Mouse (Mus musculus) v-Abl transformed pro-B cells (cell line): ENCODE results near the gene Gar1.

Experiments used
- in situ Hi-C, 2 experiments: fragments of 400-800 bp; cut with MboI; formaldehyde crosslinking; loops; one replicate each; pipeline ENCODE4 v1.15.1; 2025; ENCODE audit not compliant: unreplicated experiment in 2 of 2

The Gar1 gene

DNA sequence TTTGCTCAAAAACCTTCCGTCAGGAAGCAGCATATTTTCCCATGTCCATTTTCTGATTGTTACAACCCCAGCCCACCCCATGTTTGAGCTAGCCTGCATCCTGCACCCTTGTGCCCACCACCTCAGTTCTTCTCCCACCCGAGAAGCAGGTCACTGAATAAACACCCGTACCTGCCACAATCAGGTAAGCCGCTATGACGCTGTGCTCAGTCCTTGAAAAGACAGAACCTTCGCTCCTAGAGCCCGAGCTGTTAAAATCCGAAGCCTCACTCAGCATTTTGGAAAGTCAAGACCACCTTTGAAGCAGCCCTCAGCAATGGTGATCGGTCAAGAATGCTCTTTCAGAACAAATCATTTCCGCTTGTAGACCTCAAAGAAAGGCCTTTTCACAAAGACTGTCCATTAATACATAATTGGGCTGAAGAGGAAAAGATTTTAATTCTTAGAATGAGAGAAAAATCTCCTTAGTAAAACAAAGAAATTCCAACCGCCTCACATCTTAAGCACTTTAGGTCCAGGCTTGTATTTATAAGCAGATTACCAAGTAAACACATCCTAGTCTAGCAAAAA is 8.9 kb downstream of the Gar1 start, which contains the start of gene Rrh:
Gene Rrh (minus strand): TSS at position 382 of the 570 bp plus-strand sequence.
- in situ Hi-C loops, result loop anchor here (5.0 to 10.0 kb wide), 2 partner anchors 163 to 255 kb away; no protein-coding TSS in a partner anchor

GRCm38 (mm10) chr3:129821736-129822135 is 9.5 kb downstream of the Gar1 start:
- in situ Hi-C loops, result loop anchor here (5.0 to 10.0 kb wide), 2 partner anchors 163 to 256 kb away; no protein-coding TSS in a partner anchor

- in situ Hi-C loops, result loop anchor here (5.0 to 10.0 kb wide), 2 partner anchors 164 to 256 kb away; no protein-coding TSS in a partner anchor
These were observed 10.3 kb downstream of the Gar1 start for GRCm38 (mm10) chr3:129820847-129821246.

DNA sequence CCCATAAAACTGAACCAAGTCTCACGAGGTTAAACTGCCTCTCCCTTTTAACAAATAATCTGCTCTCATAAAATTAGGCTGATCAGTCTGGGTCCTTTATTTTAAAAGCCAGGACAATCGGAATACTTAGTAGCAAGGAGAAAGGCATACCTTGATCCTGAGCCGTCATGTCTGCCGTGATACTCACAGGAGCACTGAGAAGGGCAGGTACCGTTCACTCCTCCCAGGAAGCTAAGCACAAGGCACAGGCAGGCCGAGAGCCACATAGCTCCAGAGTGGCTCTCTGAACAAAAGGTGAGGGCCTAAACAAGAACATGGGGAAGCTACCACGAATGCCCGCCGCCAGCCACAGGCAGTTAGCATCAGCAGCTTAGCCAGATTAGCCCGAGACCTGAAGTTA is 27.4 kb downstream of the Gar1 start, which contains the start of gene Lrit3:
Gene Lrit3 (minus strand): TSS at position 266 of the 400 bp plus-strand sequence.
- in situ Hi-C loops, result no loop called here

DNA sequence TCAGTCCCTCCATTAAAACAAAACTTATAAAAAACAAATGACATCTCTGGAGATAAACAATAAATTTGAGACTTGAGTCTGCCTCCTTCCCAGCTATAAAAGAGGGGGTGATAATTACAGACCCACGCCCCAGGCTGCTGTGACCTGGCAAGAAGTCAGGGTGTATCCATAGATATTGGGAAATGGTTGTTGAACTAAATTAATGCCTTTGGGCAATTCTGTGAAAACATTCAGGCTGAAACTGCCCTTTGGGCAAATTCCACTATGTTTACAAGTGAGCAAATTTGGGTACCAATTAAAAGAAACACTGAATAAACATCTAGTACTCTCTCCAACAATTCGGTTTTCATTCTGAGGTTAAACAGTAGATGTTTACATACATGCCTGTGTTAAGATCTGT is 32.2 kb downstream of the Gar1 start:
- in situ Hi-C loops, result no loop called here

DNA sequence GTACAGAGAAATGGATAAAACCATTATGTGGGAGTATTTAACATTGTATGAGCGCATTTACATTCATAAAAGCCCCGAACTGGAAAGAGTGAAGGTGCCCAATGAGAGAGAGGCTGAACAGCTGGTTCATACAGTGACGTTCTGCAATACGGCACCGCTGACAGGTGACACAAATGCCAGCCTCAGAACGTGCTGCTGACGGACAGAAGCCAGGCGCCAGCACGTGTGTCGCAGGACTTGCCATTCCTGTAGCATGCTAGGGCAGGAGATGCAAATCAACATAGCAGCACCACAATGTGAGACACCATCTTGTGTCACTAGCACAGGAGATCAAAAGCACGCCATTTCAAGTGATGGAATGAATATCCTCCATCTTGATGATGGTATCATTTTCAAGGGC is 32.6 kb downstream of the Gar1 start:
- in situ Hi-C loops, result no loop called here

DNA sequence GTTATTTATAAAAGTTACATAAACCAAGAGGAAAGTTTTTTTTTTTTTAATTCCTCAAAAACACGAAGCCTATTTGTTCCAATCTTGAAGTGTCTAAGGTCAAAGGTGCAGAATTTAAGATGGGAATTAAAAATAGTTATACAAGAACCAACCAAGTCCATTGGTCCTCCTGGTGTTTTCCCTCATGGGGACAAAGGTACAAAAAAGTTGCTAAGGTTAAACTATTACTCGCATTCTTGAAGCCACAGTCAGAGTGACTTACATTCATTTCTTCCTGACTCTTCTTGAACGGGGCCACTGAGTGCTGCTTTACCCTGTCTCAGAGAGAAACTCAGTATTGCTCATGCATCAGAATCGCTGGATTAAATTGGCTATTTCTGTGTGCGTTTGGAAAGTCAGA is 33.9 kb downstream of the Gar1 start:
- in situ Hi-C loops, result no loop called here

DNA sequence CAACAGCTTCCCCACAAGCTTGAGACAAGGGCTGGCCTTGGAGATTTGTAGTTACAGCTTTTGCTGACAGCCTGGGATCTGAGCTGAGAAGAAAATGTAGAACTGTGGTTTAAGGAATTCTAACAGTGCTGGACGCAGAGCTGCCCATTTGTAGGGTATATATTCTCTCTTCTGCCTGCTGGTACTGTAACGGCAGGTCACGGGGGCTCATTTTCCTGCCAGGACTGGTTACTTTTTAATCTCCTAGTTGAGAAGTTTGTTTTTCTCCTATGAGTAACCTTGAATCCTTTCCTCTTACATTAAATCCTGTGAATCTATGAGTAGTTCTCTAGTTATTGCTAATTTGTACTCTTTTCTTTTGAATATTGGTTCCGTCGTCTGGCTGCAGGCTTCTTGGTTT is 37.4 kb downstream of the Gar1 start:
- in situ Hi-C loops, result no loop called here

GRCm38 (mm10) chr3:129782746-129783145 is 48.5 kb downstream of the Gar1 start:
- in situ Hi-C loops, result no loop called here

DNA sequence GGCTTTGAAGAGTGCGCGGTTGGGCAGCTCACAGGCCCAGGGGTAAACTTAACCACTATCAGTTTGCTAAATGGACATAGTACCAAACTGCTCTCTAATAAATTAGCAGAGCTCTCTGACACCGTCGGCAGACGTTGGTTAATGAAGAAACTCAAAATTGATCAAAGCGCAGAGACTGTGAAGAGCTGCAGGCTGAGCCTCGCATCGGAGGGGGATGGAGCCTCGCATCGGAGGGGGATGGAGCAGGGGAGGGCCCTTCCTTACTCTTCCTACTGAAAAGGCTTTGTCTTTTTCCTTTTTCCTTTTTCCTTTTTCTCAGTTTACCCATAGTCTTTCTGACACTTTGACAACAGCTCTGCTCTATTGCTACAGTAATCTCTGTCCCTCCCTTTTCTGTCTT is 49.8 kb downstream of the Gar1 start:
- in situ Hi-C loops, result no loop called here
